Mouse (Mus musculus): Measurements from ENCODE around the gene Myocd.

- no peak for TF ChIP-seq POLR2A (IDR thresholded peaks at IDR 0.05; ENCODE audit: extremely low read depth, insufficient read depth, low read length)
- TF ChIP-seq CTCF (IDR thresholded peaks at IDR 0.05; ENCODE audit: extremely low read depth, insufficient read depth, low read length): no peak
Measured at GRCm38 (mm10) chr11:65275441-65275840, 5.7 kb upstream of the Myocd start.
